Mouse (Mus musculus) bone marrow macrophage, adult 2 months (primary cell): ENCODE results near the gene Arhgef17.

Experiments
- CTCF ChIP-seq: IDR thresholded peaks from 2 replicates; pipeline ENCODE4 v1.5.1; 2012; ENCODE audit warnings: low read depth, mild to moderate bottlenecking, low read length, moderate library complexity
- POLR2A ChIP-seq: IDR thresholded peaks from 2 replicates; pipeline ENCODE4 v1.6.1; 2012; ENCODE audit warnings: mild to moderate bottlenecking, low read depth, low read length, borderline replicate concordance

- TF ChIP-seq CTCF = no peak
- TF ChIP-seq POLR2A = no peak
Observed at GRCm38 (mm10) chr7:100978171-100978570, 46.3 kb upstream of the Arhgef17 start.
